Mouse (Mus musculus): ENCODE results near the gene Pdia2. TPM values are rescaled to one million over a fixed set of nuclear protein-coding genes. Genes with fewer than 3 reads are reported as not detected.

Gene Pdia2
- not detected for total RNA-seq (2021)
- long read RNA-seq, experiment 1, result 0 reads
- long read RNA-seq, experiment 2, result 0 reads

DNA sequence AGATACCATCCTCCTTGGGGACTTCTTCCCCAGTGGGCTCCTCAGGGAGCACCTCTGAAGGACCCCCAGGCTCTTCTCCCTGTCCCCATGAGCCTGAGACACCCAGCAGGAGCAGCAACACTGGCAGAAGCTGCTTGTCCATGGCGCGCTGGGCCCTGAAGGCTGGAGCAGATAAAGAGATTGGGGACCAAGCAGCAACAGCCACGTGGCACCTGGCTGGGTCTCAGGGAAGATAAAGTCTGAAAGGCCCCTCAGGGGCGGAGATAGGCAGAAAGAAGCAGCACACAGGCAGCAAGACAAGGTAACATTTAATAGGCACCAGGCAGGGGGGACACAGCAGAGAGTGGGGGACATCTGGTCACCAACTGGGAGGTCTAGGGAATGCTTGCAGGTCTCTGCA lies at the start of gene Pdia2:
TSS of gene Pdia2 (minus strand) at position 196 of the 400 bp plus-strand sequence.
- intact Hi-C loops (cut with DNase I; ENCODE audit: low total_unique reads), result no loop called here

DNA sequence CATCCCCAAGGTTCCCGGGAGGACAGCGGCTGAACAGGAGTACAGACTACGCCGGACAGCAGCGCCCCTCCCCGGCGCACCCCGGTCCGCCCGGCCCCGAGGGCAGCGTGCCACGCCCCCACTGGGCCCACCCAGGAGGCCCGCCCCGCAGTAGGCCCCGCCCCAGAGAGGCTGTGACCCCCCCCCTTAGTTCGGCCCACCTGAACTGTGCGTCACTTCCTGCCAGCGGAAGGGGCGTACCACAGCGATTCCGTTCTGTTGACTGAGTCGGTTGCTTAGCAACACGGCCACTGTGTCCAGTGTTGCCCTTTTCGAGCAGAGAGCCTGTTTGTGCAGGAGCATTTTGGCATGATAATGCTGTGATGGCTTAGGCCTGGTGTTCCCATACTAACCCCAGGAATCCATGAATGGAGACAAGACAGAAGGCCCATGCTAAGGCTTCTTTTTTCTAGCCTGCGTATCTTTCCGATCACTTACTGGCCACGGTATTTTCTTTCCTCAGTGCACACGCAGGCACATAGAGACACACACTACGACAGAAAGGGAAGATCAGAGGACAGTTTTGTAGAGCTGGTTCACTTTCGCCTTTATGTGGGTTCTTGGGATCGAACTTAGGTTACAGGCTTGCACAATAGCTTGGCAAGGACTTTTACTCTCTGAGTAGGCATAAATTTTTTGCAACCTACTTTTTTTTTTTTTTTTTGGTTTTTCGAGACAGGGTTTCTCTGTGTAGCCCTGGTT lies 45.4 kb upstream of the Pdia2 start, which contains the start of gene Fam234a:
TSS of gene Fam234a (minus strand) at position 142 of the 741 bp plus-strand sequence.
- intact Hi-C loops (cut with DNase I; ENCODE audit: low total_unique reads), result loop anchor here (10.0 kb wide), 1 partner anchor 109 kb away; the partner anchor contains the start of gene Axin1
- peak; percentile 97 for DNase-seq

More for the DNA sequence above, at the start of gene Pdia2:
- no peak for DNase-seq

DNA sequence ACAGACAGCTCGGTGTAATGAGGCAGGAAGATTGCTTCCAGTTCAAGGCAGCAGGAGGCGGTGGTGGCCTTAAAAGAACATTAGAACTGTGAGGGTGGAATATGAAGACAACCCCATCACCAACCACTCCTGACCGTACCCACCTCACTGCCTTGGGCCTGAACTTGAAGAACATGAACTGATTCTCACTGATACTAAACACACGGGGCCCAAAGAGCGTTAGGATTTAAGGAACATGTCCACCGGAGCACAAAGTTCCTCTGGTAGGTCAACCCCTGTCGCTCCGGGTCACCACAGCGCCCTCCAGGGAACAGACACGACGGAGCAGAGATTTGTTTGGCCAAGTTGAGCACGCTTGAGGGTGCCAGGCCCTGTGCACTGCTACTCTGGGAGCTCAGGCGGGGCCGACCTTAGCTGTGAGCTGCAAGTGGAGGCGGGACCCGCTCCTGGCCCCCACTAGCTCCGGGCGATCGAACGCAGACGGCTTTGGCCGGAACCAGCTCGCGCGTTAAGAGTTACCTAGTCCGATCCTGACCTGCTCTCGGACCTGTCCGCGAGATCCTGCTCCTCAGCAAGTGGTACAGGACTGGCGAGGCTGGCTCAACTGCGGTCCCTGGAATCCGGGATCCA lies 44.7 kb upstream of the Pdia2 start:
- intact Hi-C loops (cut with DNase I; ENCODE audit: low total_unique reads), result loop anchor here (10.0 kb wide), 1 partner anchor 109 kb away; the partner anchor contains the start of gene Axin1
- DNase-seq, result peak; percentile 80

DNA sequence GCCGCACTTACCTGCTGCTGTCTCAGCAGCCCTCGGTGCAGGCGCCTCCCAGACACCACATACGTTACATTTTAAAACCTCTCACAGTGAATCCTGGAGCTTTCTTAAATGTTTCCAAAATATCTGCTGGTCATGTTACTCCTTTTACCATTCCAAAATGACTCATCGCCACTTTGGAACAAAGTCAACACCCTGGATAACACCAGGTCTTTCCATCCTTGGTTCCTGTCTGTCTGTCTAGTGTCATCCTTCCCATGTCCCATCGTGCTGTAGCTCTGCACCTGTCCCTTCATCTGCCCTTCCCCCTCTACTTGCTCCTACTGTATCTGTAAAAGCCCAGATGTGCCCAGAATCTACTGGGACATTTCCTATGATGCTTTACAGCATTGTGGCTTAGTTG lies 42.1 kb upstream of the Pdia2 start:
- no peak for DNase-seq
- intact Hi-C loops (cut with DNase I; ENCODE audit: low total_unique reads), result loop anchor here (10.0 kb wide), 1 partner anchor 106 kb away; the partner anchor contains the start of gene Axin1

DNA sequence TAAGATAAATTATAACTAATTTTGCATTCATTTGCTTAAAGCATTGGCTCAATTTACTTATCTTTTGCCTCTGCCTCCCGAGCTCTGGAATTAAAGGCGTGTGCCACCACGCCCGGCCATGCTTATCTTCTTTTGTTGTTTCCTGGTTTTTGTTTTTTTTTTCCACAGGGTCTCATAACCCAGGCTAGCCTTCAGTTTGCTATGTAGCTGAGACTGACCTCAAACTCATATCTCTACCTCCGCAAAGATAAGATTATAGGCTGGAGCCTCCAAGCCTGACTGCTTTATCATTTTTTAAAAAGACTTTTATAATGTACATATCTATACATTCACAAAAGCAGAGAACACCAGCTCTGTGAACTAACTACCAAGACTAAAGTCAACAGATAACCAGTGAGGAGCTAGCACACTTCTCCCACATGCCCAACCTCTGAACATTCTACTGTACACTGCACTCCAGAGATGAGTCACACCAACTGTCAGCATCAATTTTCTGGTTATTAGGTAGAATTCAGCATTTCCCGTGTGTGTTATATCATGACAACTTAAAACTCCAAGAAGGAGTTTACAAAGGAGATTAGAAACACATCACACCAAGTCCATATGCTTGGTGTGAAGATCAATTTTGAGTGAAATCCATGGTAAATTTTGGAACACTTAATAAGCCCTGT lies 41.4 kb upstream of the Pdia2 start:
- no peak for DNase-seq
- intact Hi-C loops (cut with DNase I; ENCODE audit: low total_unique reads), result loop anchor here (10.0 kb wide), 1 partner anchor 105 kb away; the partner anchor contains the start of gene Axin1

DNA sequence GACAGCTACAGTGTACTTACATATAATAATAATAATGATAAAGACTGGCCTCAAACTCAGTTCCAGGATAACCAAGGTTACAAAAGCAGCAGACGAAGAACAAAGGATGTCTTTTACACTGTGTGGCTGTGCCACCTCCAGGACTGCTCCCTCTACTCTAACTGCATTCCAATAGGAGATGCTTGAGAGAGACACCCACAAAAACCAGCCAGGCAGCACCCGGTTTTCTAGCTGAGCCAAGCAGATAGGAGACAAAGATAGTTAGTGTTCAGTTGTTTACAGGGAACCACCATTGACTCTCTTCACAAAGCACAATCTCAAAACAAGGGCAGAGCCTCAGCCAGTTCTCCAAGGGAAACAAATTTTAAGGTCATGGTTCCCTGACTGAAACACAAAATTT lies 40.7 kb upstream of the Pdia2 start:
- intact Hi-C loops (cut with DNase I; ENCODE audit: low total_unique reads), result no loop called here
- DNase-seq, result no peak

DNA sequence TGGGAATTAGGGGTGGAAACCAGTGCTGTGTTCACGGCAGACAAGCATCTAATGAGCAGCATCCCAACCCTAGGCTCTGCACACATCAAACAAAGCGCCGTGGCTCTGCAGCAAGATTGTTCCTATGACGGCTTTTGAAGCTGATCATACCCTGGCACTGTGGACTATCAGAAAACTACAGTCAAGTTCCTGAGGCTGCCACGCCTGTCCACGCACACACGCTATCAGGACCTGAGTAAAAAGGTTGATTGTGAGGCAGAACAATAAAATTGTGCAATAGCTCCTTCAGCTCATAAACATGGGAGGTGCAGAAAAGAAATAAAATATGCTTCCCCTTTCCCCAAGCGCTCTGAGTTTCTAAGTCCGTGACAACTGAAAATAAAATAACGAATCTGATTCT lies 38.8 kb upstream of the Pdia2 start:
- intact Hi-C loops (cut with DNase I; ENCODE audit: low total_unique reads), result no loop called here
- DNase-seq, result no peak

DNA sequence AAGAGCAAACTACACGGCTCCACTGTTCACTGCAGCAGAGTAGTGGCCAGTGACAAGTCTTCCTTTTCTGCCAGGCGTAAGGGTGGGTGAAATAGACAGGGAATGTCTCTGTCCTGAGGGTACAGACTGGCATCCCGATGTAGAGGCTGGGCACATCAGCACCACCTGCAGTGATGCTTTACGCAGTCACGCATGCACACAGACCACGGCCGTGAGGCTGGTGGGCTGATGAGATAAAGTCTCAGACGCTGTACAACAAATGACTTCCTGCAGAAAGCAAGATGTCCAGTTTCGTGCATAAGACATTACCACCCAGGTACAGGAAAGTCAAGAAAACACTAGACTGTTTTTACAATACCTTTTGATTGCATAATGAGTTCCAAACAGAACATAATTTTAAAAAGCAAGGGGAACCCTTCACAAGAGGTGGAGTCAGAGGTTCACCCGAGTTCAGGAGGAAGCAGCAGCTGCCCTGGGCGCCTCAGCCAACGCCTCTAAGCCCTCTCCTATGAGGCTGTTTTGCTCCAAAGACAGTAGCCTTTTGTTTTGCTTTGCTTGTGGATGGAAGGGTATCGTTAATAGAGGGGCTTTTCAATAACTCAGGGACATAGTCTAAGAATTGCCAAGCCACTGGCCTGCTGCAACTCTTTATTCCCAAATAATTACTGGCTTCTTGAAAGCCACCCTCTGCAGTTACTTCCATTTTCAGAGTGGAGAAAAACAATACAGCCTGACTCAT lies 36.4 kb upstream of the Pdia2 start:
- peak; percentile 52 for DNase-seq
- intact Hi-C loops (cut with DNase I; ENCODE audit: low total_unique reads), result no loop called here

DNA sequence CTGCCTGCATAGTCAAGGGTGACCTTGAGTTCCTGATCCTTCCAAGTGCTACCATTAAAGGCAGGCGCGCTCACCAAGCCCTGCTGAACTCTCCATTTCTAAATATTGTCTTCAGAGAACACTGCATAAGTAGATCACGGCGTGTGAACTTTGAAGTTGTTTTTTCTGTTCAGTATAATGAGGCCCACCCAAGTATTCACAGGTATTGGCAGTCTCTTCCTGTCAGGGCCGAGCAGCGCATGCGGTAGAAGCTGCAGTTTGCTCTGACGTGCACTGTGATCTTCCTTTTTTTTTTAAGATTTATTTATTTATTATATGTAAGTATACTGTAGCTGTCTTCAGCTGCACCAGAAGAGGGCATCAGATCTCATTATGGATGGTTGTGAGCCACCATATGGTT lies 35.5 kb upstream of the Pdia2 start:
- DNase-seq, result no peak
- intact Hi-C loops (cut with DNase I; ENCODE audit: low total_unique reads), result no loop called here

DNA sequence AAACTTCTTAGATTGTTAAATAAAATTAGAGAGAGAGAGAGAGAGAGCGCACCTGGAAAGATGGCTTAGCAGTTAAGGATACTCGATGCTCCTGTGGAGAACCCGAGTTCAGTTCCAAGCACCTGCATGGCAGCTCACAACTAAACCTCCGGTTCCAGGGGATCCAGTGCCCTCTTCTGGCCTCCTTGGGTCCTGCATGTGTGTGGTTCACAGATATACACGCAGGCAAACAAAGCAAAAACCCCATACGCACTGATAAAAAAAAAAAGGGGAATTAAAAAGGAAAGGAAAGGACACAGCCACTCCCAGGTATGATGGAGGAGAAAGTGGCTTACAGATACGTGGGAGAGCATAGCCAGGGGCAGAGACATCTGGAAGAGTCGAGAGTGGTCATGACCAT lies 34.0 kb upstream of the Pdia2 start:
- no peak for DNase-seq
- intact Hi-C loops (cut with DNase I; ENCODE audit: low total_unique reads), result no loop called here

DNA sequence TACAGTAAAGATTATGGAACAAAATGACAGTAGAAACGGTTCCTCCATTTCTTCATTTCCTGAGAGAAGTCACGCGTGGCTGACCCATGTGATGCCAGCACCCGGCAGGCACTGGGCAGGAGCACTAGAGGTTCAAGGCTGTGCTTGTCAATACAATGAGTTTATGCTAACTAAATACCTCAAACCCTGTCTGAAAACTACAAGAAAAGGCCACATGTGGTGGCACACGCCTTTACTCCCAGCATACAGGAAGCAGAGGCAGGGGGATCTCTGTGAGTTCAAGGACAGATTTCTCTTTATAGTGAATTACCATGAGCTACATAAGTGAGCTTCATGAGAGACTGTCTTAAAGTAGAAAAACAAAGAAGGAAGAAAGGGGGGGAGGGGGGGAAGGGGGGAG lies 32.3 kb upstream of the Pdia2 start:
- no peak for DNase-seq
- intact Hi-C loops (cut with DNase I; ENCODE audit: low total_unique reads), result no loop called here

DNA sequence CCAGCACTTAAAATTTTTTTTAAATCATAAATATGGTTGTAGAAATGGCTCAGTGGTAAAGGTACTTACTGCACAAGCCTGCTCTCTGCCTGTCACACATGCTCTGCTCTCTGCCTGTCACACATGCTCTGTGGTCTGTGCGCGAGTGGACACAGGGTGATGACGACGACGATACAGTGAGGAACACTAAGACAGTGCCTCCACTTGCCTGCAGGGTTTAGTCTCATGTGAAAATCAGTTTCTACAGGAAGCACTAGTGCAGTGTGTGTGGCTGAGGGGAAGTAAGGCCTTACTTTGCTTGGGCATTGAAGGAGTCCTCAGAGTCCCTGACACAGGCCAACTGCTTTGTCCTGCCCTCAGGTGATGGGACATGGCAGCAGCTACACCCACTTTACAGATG lies 30.9 kb upstream of the Pdia2 start:
- intact Hi-C loops (cut with DNase I; ENCODE audit: low total_unique reads), result no loop called here
- no peak for DNase-seq

DNA sequence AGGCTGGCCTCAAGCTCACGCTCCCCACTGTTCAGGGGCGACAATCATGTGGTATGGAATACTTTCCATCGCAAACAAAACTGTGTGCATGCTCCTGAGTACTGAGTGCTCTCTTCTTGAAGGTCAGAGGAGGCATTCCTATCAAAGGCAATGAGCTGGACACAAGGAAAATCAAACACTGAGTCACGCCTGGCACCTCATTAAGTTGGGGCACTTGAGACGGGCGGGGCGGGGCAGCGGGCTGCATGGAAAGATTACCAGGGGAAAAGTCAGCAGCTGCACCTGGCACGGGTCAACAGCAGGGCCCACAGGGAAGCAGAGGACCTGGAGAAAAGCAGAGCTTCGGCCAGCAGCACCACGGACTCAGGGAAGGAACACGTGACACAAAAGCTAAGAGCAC lies 26.3 kb upstream of the Pdia2 start:
- DNase-seq, result no peak
- intact Hi-C loops (cut with DNase I; ENCODE audit: low total_unique reads), result no loop called here

DNA sequence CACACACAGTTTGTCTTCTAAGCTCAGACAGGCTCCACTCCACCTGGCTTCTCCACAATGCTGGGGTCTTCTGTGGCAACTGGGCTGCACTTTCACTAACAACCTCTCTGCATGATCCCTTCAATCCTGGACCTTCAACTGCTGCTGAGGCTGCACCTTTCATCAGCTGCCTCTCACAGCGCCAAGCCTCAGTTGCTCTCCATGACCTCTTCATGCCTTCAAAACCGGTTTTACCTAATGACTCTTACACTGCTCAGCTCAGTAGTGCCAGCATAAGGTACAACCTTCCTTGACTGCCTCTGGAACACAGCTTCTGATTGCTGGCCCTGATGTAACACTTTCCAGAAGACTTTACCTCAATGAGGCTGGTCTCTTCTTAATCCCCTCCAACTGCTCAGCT lies 22.6 kb upstream of the Pdia2 start:
- intact Hi-C loops (cut with DNase I; ENCODE audit: low total_unique reads), result no loop called here

DNA sequence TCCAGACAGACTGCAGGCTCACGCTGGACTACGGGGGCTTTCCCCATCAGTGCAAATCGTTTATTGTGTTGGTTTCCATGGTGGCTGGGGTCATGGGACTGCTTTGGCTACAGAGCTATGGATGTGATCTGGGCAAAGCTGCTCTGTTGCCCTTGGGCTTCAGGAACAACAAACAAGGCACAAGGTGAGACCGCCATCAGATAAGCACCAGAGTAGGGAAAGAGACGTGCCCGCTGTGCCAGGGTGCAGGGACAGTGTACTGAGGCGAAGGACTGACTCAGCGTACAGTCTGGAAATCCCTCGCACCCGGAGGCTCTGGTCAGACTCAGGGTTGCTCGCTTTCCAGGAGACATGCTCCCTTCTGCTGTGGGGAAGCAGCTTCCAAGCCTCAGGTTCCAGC lies 13.8 kb upstream of the Pdia2 start:
- no peak for DNase-seq
- intact Hi-C loops (cut with DNase I; ENCODE audit: low total_unique reads), result no loop called here

More for the DNA sequence above, 22.6 kb upstream of the Pdia2 start:
- no peak for DNase-seq

DNA sequence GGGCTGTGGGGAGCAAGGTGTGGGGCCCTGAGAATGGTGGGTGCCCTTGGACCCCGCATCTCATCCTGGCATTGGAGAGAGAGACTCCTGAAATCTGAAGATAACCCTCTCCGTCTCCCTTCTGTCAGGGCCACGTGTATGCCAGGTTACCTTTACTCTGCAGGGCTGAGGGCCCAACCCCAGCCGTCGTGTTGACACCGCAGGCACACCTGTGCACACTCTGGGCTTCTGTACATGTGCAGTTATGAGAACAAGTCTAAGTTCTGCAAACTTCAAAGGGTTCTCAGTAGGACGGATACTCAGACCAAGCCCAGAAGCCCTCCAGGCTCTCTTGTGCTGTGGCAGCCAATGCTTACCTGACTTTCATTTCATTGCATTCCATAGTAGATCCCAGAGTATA lies 13.4 kb upstream of the Pdia2 start:
- intact Hi-C loops (cut with DNase I; ENCODE audit: low total_unique reads), result no loop called here
- no peak for DNase-seq

DNA sequence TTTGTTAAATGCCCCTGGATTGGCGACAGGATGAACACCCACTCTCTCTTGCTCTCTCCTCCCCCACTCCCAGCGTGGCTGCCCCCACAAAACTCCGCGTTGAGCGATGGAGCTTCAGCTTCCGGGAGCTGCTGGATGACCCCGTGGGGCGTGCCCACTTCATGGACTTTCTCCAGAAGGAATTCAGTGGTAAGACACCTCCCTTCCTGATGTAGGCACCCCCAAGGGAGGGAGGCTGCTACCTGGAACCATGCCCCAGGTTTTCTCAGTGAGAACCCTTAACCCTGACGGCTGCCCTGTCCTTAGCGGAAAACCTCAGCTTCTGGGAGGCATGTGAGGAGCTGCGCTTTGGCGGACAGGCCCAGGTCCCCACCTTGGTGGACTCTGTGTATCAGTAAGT lies 8.8 kb upstream of the Pdia2 start, which contains the start of gene Arhgdig:
TSS of gene Arhgdig (minus strand) at position 101 of the 400 bp plus-strand sequence.
- DNase-seq, result no peak
- intact Hi-C loops (cut with DNase I; ENCODE audit: low total_unique reads), result no loop called here

DNA sequence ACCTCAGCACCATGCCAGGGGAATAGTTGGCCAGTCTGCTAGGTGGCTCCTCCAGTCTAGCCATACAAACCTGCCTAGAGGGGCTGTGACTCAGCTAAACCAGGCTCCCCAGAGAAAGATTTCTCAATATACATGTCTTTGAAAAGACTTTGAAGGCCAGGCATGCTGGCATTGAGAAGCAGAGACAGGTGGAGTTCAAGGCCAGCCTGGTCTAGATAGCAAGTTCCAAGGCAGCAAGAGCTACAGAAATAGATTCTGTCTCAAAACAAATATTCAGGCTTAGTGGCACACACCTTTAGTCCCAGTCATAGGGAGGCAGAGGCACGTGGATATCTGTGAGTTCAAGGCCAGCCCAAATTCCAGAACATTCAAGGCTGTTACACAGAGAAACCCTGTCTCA lies 7.5 kb upstream of the Pdia2 start:
- intact Hi-C loops (cut with DNase I; ENCODE audit: low total_unique reads), result no loop called here
- DNase-seq, result no peak

DNA sequence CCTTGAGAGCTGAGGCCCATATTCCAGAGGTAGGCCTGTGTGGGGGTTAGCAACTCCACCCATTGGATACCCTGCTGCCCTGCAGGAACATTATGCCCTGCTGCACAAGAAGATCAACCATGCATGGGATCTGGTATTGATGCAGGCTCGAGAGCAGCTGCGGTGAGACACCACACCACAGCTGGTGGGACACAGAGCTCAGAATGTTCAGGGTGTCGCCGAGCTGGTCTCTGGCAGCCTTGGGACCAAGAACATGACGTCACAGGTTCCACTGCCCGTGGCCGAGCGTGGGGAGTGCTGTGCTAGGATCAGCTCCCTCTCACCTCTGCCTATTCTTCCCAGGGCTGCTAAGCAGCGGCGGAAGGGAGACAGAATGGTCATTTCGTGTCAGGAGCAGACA lies 5.9 kb upstream of the Pdia2 start:
- intact Hi-C loops (cut with DNase I; ENCODE audit: low total_unique reads), result no loop called here
- no peak for DNase-seq
